Mouse (Mus musculus) heart, embryonic 16.5 days (tissue): ENCODE results near the gene Prkcd. TPM values are rescaled to one million over a fixed set of nuclear protein-coding genes. Genes with fewer than 3 reads are reported as not detected.

Experiments used
- ATAC-seq: fragments of 200-750 bp; cut with Nextera tagmentation; replicated peaks from 2 replicates; pipeline ENCODE4 v1.8.0; 2017; ENCODE audit warnings: moderate number of reproducible peaks; ENCODE audit not compliant: insufficient read depth, low FRiP score; ENCODE audit errors: extremely low read depth
- H3K27ac ChIP-seq: fragments of 300-500 bp; sonication (generic); 2 replicates; pipeline ENCODE4 v1.5.1; 2014; ENCODE audit warnings: mild to moderate bottlenecking, low read length, control low read depth, moderate library complexity
- H3K27me3 ChIP-seq: fragments of 300-500 bp; sonication (generic); 2 replicates; pipeline ENCODE4 v1.6.1; 2014; ENCODE audit warnings: low read length, mixed read lengths; ENCODE audit not compliant: control insufficient read depth, insufficient read depth
- H3K36me3 ChIP-seq: fragments of 300-500 bp; sonication (generic); 2 replicates; pipeline ENCODE4 v1.6.1; 2014; ENCODE audit not compliant: control insufficient read depth, insufficient read depth
- H3K4me1 ChIP-seq: fragments of 300-500 bp; sonication (generic); 2 replicates; pipeline ENCODE4 v1.6.1; 2014; ENCODE audit warnings: low read length, mixed read lengths; ENCODE audit not compliant: control insufficient read depth, insufficient read depth
- H3K4me2 ChIP-seq: fragments of 300-500 bp; sonication (generic); 2 replicates; pipeline ENCODE4 v1.6.1; 2014; ENCODE audit warnings: low read depth, mild to moderate bottlenecking, control low read depth, low read length
- H3K4me3 ChIP-seq: fragments of 300-500 bp; sonication (generic); 2 replicates; pipeline ENCODE4 v1.5.1; 2014; ENCODE audit warnings: mild to moderate bottlenecking, control low read depth, low read length
- H3K9ac ChIP-seq: fragments of 300-500 bp; sonication (generic); 2 replicates; pipeline ENCODE4 v1.6.1; 2014; ENCODE audit warnings: low read length, control low read depth
- H3K9me3 ChIP-seq: fragments of 300-500 bp; sonication (generic); replicated peaks from 2 replicates; pipeline ENCODE4 v1.6.1; 2016; ENCODE audit warnings: low read length; ENCODE audit not compliant: control insufficient read depth
- WGBS: fragments of 180-500 bp; shearing (Covaris S2); extraction: QIAGEN DNeasy Blood & Tissue Kit; methylation state at CpG from one replicate; pipeline ENCODE4 v1.1.7; 2014; 5-methylcytosine and 5-hydroxymethylcytosine counted together
- polyA plus RNA-seq: library from polyadenylated mRNA; unstranded; fragments of >200 nt; fragmentation: Nextera tagmentation; extraction: Ambion mirVana; gene quantifications from 2 replicates; pipeline ENCODE4 v1.2.1, GENCODE M21; 2015

Prkcd gene
- polyA plus RNA-seq, 1 experiment from 2014 or later: 40.7 TPM

GRCm38 (mm10) chr14:30590041-30590645 is 35.9 kb downstream of the Prkcd start:
- 73% methylated on average over 11 of the region's 11 CpGs for WGBS
- peaks cover 40% of the 10 kb centered on the region for H3K4me1 ChIP-seq

GRCm38 (mm10) chr14:30586780-30587461 is 39.1 kb downstream of the Prkcd start:
- WGBS: 24% methylated on average over 7 of the region's 7 CpGs
- ATAC-seq: 0 out of 2 replicates have a peak, but pooled peaks have one; percentile 10

More at GRCm38 (mm10) chr14:30590041-30590645, 35.9 kb downstream of the Prkcd start:
- Histone ChIP-seq H3K9ac (no peak overlapping the region), H3K4me2 (no peak overlapping the region), H3K4me3 (no peak overlapping the region), H3K27me3 (no peaks in the 10 kb centered on the region), H3K27ac (no peak overlapping the region), H3K9me3 (no peaks in the 10 kb centered on the region), H3K36me3 (no peaks in the 10 kb centered on the region)
- no peak for ATAC-seq

DNA sequence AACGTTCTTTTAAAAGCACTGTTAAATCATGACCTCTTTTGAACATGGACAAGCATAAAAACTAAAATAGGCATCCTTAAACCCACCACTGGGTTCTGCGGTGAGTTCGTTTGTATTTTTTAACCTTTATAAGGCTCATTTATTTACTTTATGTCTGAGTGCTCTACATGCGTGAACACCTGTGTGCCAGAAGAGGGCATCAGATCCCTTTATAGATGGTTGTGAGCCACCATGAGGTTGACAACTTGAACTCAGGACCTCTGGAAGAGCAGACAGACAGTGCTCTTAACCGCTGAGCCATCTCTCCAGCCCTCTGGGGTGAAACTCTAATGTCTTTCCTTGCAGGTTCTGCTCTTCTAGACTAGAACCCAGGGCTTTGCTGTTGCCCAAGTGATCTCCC is 40.7 kb downstream of the Prkcd start:
- Histone ChIP-seq H3K4me2 (peak overlapping the region; percentile 43; the same call in 1 of the 2 replicates), H3K27me3 (no peaks in the 10 kb centered on the region), H3K9ac (no peak overlapping the region; the same call in 1 of the 2 replicates), H3K36me3 (no peaks in the 10 kb centered on the region), H3K4me3 (no peak overlapping the region), H3K27ac (no peak overlapping the region; the same call in 1 of the 2 replicates), H3K4me1 (peaks cover 22% of the 10 kb centered on the region), H3K9me3 (no peaks in the 10 kb centered on the region)
- ATAC-seq: no peak
- 74% methylated on average over 5 of the region's 5 CpGs for WGBS

More at GRCm38 (mm10) chr14:30586780-30587461, 39.1 kb downstream of the Prkcd start:
- Histone ChIP-seq H3K9me3 (no peaks in the 10 kb centered on the region), H3K4me2 (no peak overlapping the region), H3K27me3 (no peaks in the 10 kb centered on the region), H3K36me3 (no peaks in the 10 kb centered on the region), H3K4me3 (no peak overlapping the region), H3K4me1 (peaks cover 27% of the 10 kb centered on the region), H3K27ac (peak overlapping the region; percentile 58), H3K9ac (no peak overlapping the region)

DNA sequence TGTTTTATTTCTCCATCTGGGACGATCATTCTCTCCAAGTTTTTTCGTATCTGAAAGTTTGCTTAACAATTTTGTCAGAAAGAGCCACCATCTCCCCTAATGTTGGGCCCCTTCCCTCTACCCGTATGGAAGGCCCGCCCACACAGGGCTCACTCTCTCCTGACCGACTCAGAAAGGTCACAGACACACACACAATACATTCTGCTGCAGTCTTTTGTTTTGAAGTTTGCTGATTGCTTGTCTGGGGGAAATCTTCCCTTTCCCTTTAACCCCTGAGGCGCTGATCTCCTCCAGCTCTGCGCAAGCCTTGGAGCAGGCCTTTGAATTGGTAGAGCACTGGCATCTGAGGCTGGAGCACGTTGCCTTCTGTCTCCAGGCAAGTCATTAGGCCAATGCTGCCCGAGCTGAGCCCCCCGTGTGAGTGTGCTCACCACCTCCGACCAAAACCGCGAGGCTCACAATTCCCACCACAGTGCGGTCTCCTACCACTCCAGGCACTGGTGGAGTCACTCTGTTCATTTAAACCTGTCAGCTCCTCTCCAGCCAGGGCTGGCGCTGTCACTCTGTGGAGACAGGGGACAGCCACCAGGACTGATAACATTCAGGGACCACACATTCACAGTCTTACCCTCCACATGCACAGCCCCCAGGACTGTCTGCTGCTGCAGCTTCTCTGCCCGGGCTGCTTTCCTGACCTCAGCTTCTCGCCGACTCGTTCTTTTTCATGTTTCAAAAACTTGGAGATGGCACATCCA is 41.3 kb downstream of the Prkcd start:
- Histone ChIP-seq H3K9me3 (no peaks in the 10 kb centered on the region), H3K27ac (peak overlapping the region; percentile 23; the same call in 1 of the 2 replicates), H3K36me3 (no peaks in the 10 kb centered on the region), H3K4me3 (no peak overlapping the region), H3K9ac (peak overlapping the region; percentile 57), H3K4me1 (peaks cover 22% of the 10 kb centered on the region), H3K4me2 (peak overlapping the region; percentile 43; the same call in 1 of the 2 replicates), H3K27me3 (no peaks in the 10 kb centered on the region)
- WGBS: 25% methylated on average over 19 of the region's 19 CpGs
- peak; percentile 52; the same call in 1 of the 2 replicates for ATAC-seq

- Histone ChIP-seq H3K27me3 (no peaks in the 10 kb centered on the region), H3K27ac (no peak overlapping the region), H3K4me2 (no peak overlapping the region), H3K9ac (no peak overlapping the region), H3K9me3 (no peaks in the 10 kb centered on the region), H3K36me3 (no peaks in the 10 kb centered on the region), H3K4me3 (no peak overlapping the region), H3K4me1 (peaks cover 22% of the 10 kb centered on the region)
- no peak for ATAC-seq
- 52% methylated on average over 2 of the region's 2 CpGs for WGBS
Observed at GRCm38 (mm10) chr14:30584077-30584476, 41.9 kb downstream of the Prkcd start.

- H3K4me3 ChIP-seq: no peak overlapping the region
- no peaks in the 10 kb centered on the region for H3K36me3 ChIP-seq
- WGBS: 92% methylated on average over 1 of the region's 1 CpGs
Observed at GRCm38 (mm10) chr14:30581238-30581637, 44.8 kb downstream of the Prkcd start.

GRCm38 (mm10) chr14:30579882-30580281 is 46.1 kb downstream of the Prkcd start:
- WGBS: 34% methylated on average over 5 of the region's 5 CpGs

More at GRCm38 (mm10) chr14:30581238-30581637, 44.8 kb downstream of the Prkcd start:
- no peaks in the 10 kb centered on the region for H3K9me3 ChIP-seq
- ATAC-seq: no peak
- H3K4me2 ChIP-seq: no peak overlapping the region
- H3K27ac ChIP-seq: no peak overlapping the region
- no peak overlapping the region for H3K9ac ChIP-seq
- peaks cover 11% of the 10 kb centered on the region for H3K4me1 ChIP-seq
- no peaks in the 10 kb centered on the region for H3K27me3 ChIP-seq

GRCm38 (mm10) chr14:30579180-30579579 is 46.8 kb downstream of the Prkcd start:
- H3K9ac ChIP-seq: no peak overlapping the region
- WGBS: 46% methylated on average over 5 of the region's 5 CpGs
- H3K27me3 ChIP-seq: no peaks in the 10 kb centered on the region
- H3K4me2 ChIP-seq: no peak overlapping the region
- no peak overlapping the region for H3K27ac ChIP-seq
- no peaks in the 10 kb centered on the region for H3K9me3 ChIP-seq
- H3K36me3 ChIP-seq: no peaks in the 10 kb centered on the region
- H3K4me1 ChIP-seq: peaks cover 4% of the 10 kb centered on the region
- H3K4me3 ChIP-seq: no peak overlapping the region
- no peak for ATAC-seq

More at GRCm38 (mm10) chr14:30579882-30580281, 46.1 kb downstream of the Prkcd start:
- H3K27ac ChIP-seq: no peak overlapping the region
- peaks cover 11% of the 10 kb centered on the region for H3K4me1 ChIP-seq
- no peaks in the 10 kb centered on the region for H3K27me3 ChIP-seq
- H3K9ac ChIP-seq: no peak overlapping the region
- no peaks in the 10 kb centered on the region for H3K36me3 ChIP-seq
- ATAC-seq: no peak
- no peak overlapping the region for H3K4me2 ChIP-seq
- no peaks in the 10 kb centered on the region for H3K9me3 ChIP-seq
- no peak overlapping the region for H3K4me3 ChIP-seq
